Mouse (Mus musculus): Measurements from ENCODE around the gene Mlf2.

GRCm38 (mm10) chr6:124887986-124888385 lies 43.2 kb upstream of the Mlf2 start, which contains the start of gene Cd4:
- TF ChIP-seq POLR2A (IDR thresholded peaks at IDR 0.05; ENCODE audit: borderline replicate concordance, low read depth, low read length) (no peak), CTCF (IDR thresholded peaks at IDR 0.05; ENCODE audit: low read depth, low read length) (no peak)

All from bone marrow macrophage, adult 2 months (primary cell).